In the genomic region with DNA sequence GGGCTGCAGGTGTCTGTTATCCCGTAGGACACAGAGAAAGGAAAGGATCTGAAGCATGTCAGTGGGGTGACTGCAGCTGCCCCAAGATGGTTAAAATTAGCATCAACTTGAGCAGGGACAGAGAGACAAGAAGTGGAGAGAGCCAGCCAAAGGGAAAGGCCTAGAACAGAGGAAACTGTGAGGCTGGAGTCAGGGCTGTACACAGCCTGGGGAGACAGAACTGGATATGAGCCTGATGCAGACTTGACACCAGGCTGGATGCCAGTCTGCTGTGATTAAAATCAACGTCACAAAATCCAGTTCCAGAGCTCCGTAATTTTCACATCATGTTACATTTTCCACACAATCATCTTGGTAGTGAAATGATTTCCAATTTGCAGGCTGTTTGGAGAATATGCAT, we compare ENCODE assay signal across 17 mouse cellular contexts. TPM values are rescaled to one million over a fixed set of nuclear protein-coding genes. Genes with fewer than 3 reads are reported as not detected.
"Had no signal": no experiment of that assay in that cellular context is flagged by ENCODE, and none has a peak within 500 bp of the region (broad histone marks: within the 10 kb centered on the region; RNA-seq: fewer than 3 reads in every experiment).

No protein-coding gene starts in this region.

- H3K4me1 ChIP-seq: limb, embryonic 12.5 days; liver, embryonic 13.5 days; lung, embryonic 15.5 days; midbrain, embryonic 12.5 days; neural tube, embryonic 13.5 days had no signal

- DNase-seq: kidney, adult 9 months; kidney, postnatal 4 days; liver; liver, embryonic 13.5 days; liver, postnatal 0 days; lung, postnatal 14 days; right cerebral cortex, adult 18-20 months; right cerebral cortex, postnatal 25 days; thymus, postnatal 36 days had no signal

- H3K4me3 ChIP-seq: layer of hippocampus, adult 2 months; limb, embryonic 12.5 days; liver, embryonic 13.5 days; lung, embryonic 15.5 days; midbrain, embryonic 12.5 days; neural tube, embryonic 13.5 days had no signal

- H3K36me3 ChIP-seq: limb, embryonic 12.5 days; liver, embryonic 13.5 days; lung, embryonic 15.5 days; midbrain, embryonic 12.5 days; neural tube, embryonic 13.5 days had no signal

- ATAC-seq: liver, postnatal 0 days; midbrain, embryonic 16.5 days had no signal

- H3K4me2 ChIP-seq: limb, embryonic 12.5 days; liver, embryonic 13.5 days; lung, embryonic 15.5 days; midbrain, embryonic 12.5 days; neural tube, embryonic 13.5 days had no signal

- H3K9me3 ChIP-seq: limb, embryonic 12.5 days; liver, embryonic 13.5 days; lung, embryonic 15.5 days; midbrain, embryonic 12.5 days; neural tube, embryonic 13.5 days had no signal

- H3K27ac ChIP-seq: kidney, postnatal 0 days; layer of hippocampus, adult 2 months; limb, embryonic 12.5 days; liver, embryonic 13.5 days; lung, embryonic 15.5 days; midbrain, embryonic 12.5 days; neural tube, embryonic 13.5 days had no signal

- H3K27me3 ChIP-seq: limb, embryonic 12.5 days; liver, embryonic 13.5 days; lung, embryonic 15.5 days; midbrain, embryonic 12.5 days; neural tube, embryonic 13.5 days had no signal

- H3K9ac ChIP-seq: limb, embryonic 12.5 days; liver, embryonic 13.5 days; liver, postnatal 0 days; lung, embryonic 15.5 days; midbrain, embryonic 12.5 days; neural tube, embryonic 13.5 days had no signal

RNA-seq across cellular contexts. Expression of a gene that starts 31.9 kb away (rescaled TPM):
- total RNA-seq: megakaryocyte-erythroid progenitor cell, adult 5-6 weeks had no signal
